Mouse (Mus musculus): ENCODE measurements at regions not wholly inside any gene's neighbourhood (a gene's known extent, or its start where the extent isn't known, plus 50 kb on each side); places are given as distances from the start of the nearest gene placed in this dataset.

- TF ChIP-seq CTCF (conservative IDR thresholded peaks at IDR 0.05; ENCODE audit: insufficient read depth, insufficient read length, low read depth, low read length) (no peak), POLR2A (IDR thresholded peaks at IDR 0.05; ENCODE audit: low read depth, low read length) (no peak)
Observed at GRCm38 (mm10) chr9:22937686-22938391, 285.0 kb upstream of the Bmper start.

Data from kidney, adult 2 months (tissue).